Mouse (Mus musculus) embryo, embryonic 10 days (tissue): ENCODE measurements at regions not wholly inside any gene's neighbourhood (a gene's known extent, or its start where the extent isn't known, plus 50 kb on each side); places are given as distances from the start of the nearest gene placed in this dataset.

Source experiments
- DNase-seq: peaks from one replicate; pipeline ENCODE4 v3.0.0-alpha.2; 2015; ENCODE audit warnings: low spot score

GRCm38 (mm10) chr16:76183105-76183504 is 161.0 kb upstream of the Samsn1 start:
- peak; percentile 68 for DNase-seq

- DNase-seq, result no peak
Measured at GRCm38 (mm10) chr16:76181596-76181995, 159.5 kb upstream of the Samsn1 start.

GRCm38 (mm10) chr16:76167651-76168050 is 145.6 kb upstream of the Samsn1 start:
- DNase-seq, result no peak

- no peak for DNase-seq
Measured at GRCm38 (mm10) chr16:76160879-76161278, 138.8 kb upstream of the Samsn1 start.

GRCm38 (mm10) chr16:76158585-76158984 is 136.5 kb upstream of the Samsn1 start:
- no peak for DNase-seq

GRCm38 (mm10) chr16:76153766-76154525 is 131.9 kb upstream of the Samsn1 start:
- DNase-seq, result no peak

GRCm38 (mm10) chr16:76149581-76149980 is 127.5 kb upstream of the Samsn1 start:
- DNase-seq, result no peak

GRCm38 (mm10) chr16:76133892-76134291 is 111.8 kb upstream of the Samsn1 start:
- no peak for DNase-seq

- no peak for DNase-seq
Measured at GRCm38 (mm10) chr16:76130486-76130885, 108.4 kb upstream of the Samsn1 start.

GRCm38 (mm10) chr16:76129982-76130381 is 107.9 kb upstream of the Samsn1 start:
- peak; percentile 32 for DNase-seq

GRCm38 (mm10) chr16:76123021-76123384 is 100.9 kb upstream of the Samsn1 start:
- DNase-seq, result no peak

GRCm38 (mm10) chr16:76122172-76123020 is 100.3 kb upstream of the Samsn1 start:
- DNase-seq, result no peak

GRCm38 (mm10) chr16:76120712-76121111 is 98.6 kb upstream of the Samsn1 start:
- DNase-seq, result no peak

- no peak for DNase-seq
Measured at GRCm38 (mm10) chr16:76110383-76110782, 88.3 kb upstream of the Samsn1 start.

- no peak for DNase-seq
Measured at GRCm38 (mm10) chr16:76108464-76108863, 86.4 kb upstream of the Samsn1 start.

- DNase-seq, result no peak
Measured at GRCm38 (mm10) chr16:76104673-76105072, 82.6 kb upstream of the Samsn1 start.

- no peak for DNase-seq
Measured at GRCm38 (mm10) chr16:76101773-76102172, 79.7 kb upstream of the Samsn1 start.

- DNase-seq, result no peak
Measured at GRCm38 (mm10) chr16:76097808-76098207, 75.7 kb upstream of the Samsn1 start.

GRCm38 (mm10) chr16:76096363-76096762 is 74.3 kb upstream of the Samsn1 start:
- DNase-seq, result no peak

GRCm38 (mm10) chr16:76085363-76085762 is 63.3 kb upstream of the Samsn1 start:
- DNase-seq, result no peak

GRCm38 (mm10) chr16:76082465-76082864 is 60.4 kb upstream of the Samsn1 start:
- DNase-seq, result no peak

GRCm38 (mm10) chr16:76079761-76080502 is 57.9 kb upstream of the Samsn1 start:
- DNase-seq, result no peak

- no peak for DNase-seq
Measured at GRCm38 (mm10) chr16:76078219-76078618, 56.1 kb upstream of the Samsn1 start.
